Mouse (Mus musculus): ENCODE results near the gene Rfx7.

GRCm38 (mm10) chr9:72493465-72493864, 38.6 kb upstream of the Rfx7 start:
- TF ChIP-seq CTCF (conservative IDR thresholded peaks at IDR 0.05; ENCODE audit: low read length) (no peak), POU5F1 (IDR thresholded peaks at IDR 0.05; ENCODE audit: borderline replicate concordance, low read length) (no peak), NANOG (IDR thresholded peaks at IDR 0.05; ENCODE audit: borderline replicate concordance, low read length) (no peak)

Data from E14TG2a.4 (cell line).